Mouse (Mus musculus) hindbrain, embryonic 13.5 days (tissue): ENCODE data around the gene A630076J17Rik. TPM values are rescaled to one million over a fixed set of nuclear protein-coding genes. Genes with fewer than 3 reads are reported as not detected.
A peak's percentile ranks its signal among the peaks of the same experiment; 100 is the strongest.

Experiments used
- ATAC-seq: fragments of 200-750 bp; cut with Nextera tagmentation; 2 replicates; pipeline ENCODE4 v1.8.0; 2017; ENCODE audit warnings: moderate TSS enrichment; ENCODE audit not compliant: low FRiP score
- H3K27ac ChIP-seq: fragments of 300-500 bp; sonication (generic); 2 replicates; pipeline ENCODE4 v1.5.1; 2015; ENCODE audit warnings: inconsistent platforms, mild to moderate bottlenecking, moderate library complexity
- H3K27me3 ChIP-seq: fragments of 300-500 bp; sonication (generic); 2 replicates; pipeline ENCODE4 v1.6.1; 2015; ENCODE audit warnings: mild to moderate bottlenecking, inconsistent platforms
- H3K36me3 ChIP-seq: fragments of 300-500 bp; sonication (generic); 2 replicates; pipeline ENCODE4 v1.6.1; 2015; ENCODE audit warnings: mild to moderate bottlenecking, inconsistent platforms
- H3K4me1 ChIP-seq: fragments of 300-500 bp; sonication (generic); replicated peaks from 2 replicates; pipeline ENCODE4 v1.6.1; 2015; ENCODE audit warnings: inconsistent platforms
- H3K4me2 ChIP-seq: fragments of 300-500 bp; sonication (generic); 2 replicates; pipeline ENCODE4 v1.6.1; 2015; ENCODE audit warnings: inconsistent platforms, mild to moderate bottlenecking, moderate library complexity
- H3K4me3 ChIP-seq: fragments of 300-500 bp; sonication (generic); 2 replicates; pipeline ENCODE4 v1.5.1; 2015; ENCODE audit warnings: mild to moderate bottlenecking, inconsistent platforms
- H3K9ac ChIP-seq: fragments of 300-500 bp; sonication (generic); 2 replicates; pipeline ENCODE4 v1.6.1; 2015; ENCODE audit warnings: mild to moderate bottlenecking, inconsistent platforms
- H3K9me3 ChIP-seq: fragments of 300-500 bp; sonication (generic); 2 replicates; pipeline ENCODE4 v1.6.1; 2016; ENCODE audit warnings: inconsistent platforms
- WGBS: fragments of 180-500 bp; shearing (Covaris S2); methylation state at CpG from one replicate; pipeline ENCODE4 v1.1.7; 2015; 5-methylcytosine and 5-hydroxymethylcytosine counted together
- polyA plus RNA-seq: library from polyadenylated mRNA; unstranded; fragments of >200 nt; fragmentation: Nextera tagmentation; extraction: Ambion mirVana; gene quantifications from 2 replicates; pipeline ENCODE4 v1.2.1, GENCODE M21; 2015

Gene A630076J17Rik
- polyA plus RNA-seq: not detected in 2 replicates

GRCm38 (mm10) chr3:107230527-107230926 lies at the start of gene A630076J17Rik:
Gene A630076J17Rik, plus strand, starts transcription at chr3:107230614.
- ATAC-seq: no peak
- no peak within 1 kb of the TSS for H3K4me3 ChIP-seq
- no peaks in the 10 kb centered on the region for H3K36me3 ChIP-seq
- no peak within 1 kb of the TSS for H3K27ac ChIP-seq
- H3K9ac ChIP-seq: no peak within 1 kb of the TSS
- no peak within 1 kb of the TSS for H3K4me2 ChIP-seq
- H3K9me3 ChIP-seq: no peaks in the 10 kb centered on the region
- H3K4me1 ChIP-seq: 0 out of 2 replicates have a peak, but pooled peaks cover 4% of the 10 kb centered on the region
- 50% methylated on average over 1 of the region's 1 CpGs for WGBS
- H3K27me3 ChIP-seq: peaks cover 17% of the 10 kb centered on the region

- Histone ChIP-seq H3K36me3 (no peaks in the 10 kb centered on the region), H3K9me3 (no peaks in the 10 kb centered on the region), H3K4me2 (no peak overlapping the region), H3K27ac (no peak overlapping the region), H3K4me1 (0 out of 2 replicates have a peak, but pooled peaks cover 7% of the 10 kb centered on the region), H3K27me3 (no peaks in the 10 kb centered on the region), H3K9ac (no peak overlapping the region), H3K4me3 (no peak overlapping the region)
- WGBS: 81% methylated on average over 2 of the region's 2 CpGs
- no peak for ATAC-seq
These were observed 49.6 kb upstream of the A630076J17Rik start for GRCm38 (mm10) chr3:107180860-107181259.

- no peak within 1 kb of the TSS for H3K27ac ChIP-seq
- no peak within 1 kb of the TSS for H3K4me3 ChIP-seq
- no peak for ATAC-seq
- H3K4me2 ChIP-seq: no peak within 1 kb of the TSS
- no peak within 1 kb of the TSS for H3K9ac ChIP-seq
- no peaks in the 10 kb centered on the region for H3K36me3 ChIP-seq
- H3K4me1 ChIP-seq: no peaks in the 10 kb centered on the region
- H3K27me3 ChIP-seq: no peaks in the 10 kb centered on the region
- WGBS: 92% methylated on average over 1 of the region's 1 CpGs
- H3K9me3 ChIP-seq: no peaks in the 10 kb centered on the region
These were observed 47.7 kb upstream of the A630076J17Rik start, which contains the start of gene Kcna10 for GRCm38 (mm10) chr3:107182756-107183155. Gene Kcna10, plus strand, starts transcription at chr3:107183056.

GRCm38 (mm10) chr3:107183178-107183577 lies 47.2 kb upstream of the A630076J17Rik start:
- H3K4me3 ChIP-seq: no peak overlapping the region
- H3K9me3 ChIP-seq: no peaks in the 10 kb centered on the region
- no peaks in the 10 kb centered on the region for H3K4me1 ChIP-seq
- no peaks in the 10 kb centered on the region for H3K27me3 ChIP-seq
- no peak for ATAC-seq
- no peak overlapping the region for H3K9ac ChIP-seq
- no peaks in the 10 kb centered on the region for H3K36me3 ChIP-seq
- no peak overlapping the region for H3K4me2 ChIP-seq
- 89% methylated on average over 3 of the region's 3 CpGs for WGBS
- no peak overlapping the region for H3K27ac ChIP-seq

GRCm38 (mm10) chr3:107185597-107185996 lies 44.8 kb upstream of the A630076J17Rik start:
- Histone ChIP-seq H3K9me3 (no peaks in the 10 kb centered on the region), H3K9ac (no peak overlapping the region), H3K4me2 (no peak overlapping the region), H3K4me3 (no peak overlapping the region), H3K27me3 (no peaks in the 10 kb centered on the region), H3K4me1 (peaks cover 4% of the 10 kb centered on the region; the same call in 1 of the 2 replicates), H3K36me3 (no peaks in the 10 kb centered on the region), H3K27ac (no peak overlapping the region)
- WGBS: 83% methylated on average over 3 of the region's 3 CpGs
- ATAC-seq: no peak

GRCm38 (mm10) chr3:107187022-107187421 lies 43.4 kb upstream of the A630076J17Rik start:
- WGBS: 67% methylated on average over 4 of the region's 4 CpGs
- ATAC-seq: no peak

GRCm38 (mm10) chr3:107188226-107188899 lies 42.1 kb upstream of the A630076J17Rik start:
- WGBS: 37% methylated on average over 6 of the region's 6 CpGs
- Histone ChIP-seq H3K4me1 (peaks cover 4% of the 10 kb centered on the region; the same call in 1 of the 2 replicates), H3K9ac (0 out of 2 replicates have a peak overlapping the region, but pooled peaks have one; percentile 13), H3K4me3 (no peak overlapping the region), H3K27ac (no peak overlapping the region), H3K9me3 (no peaks in the 10 kb centered on the region), H3K27me3 (no peaks in the 10 kb centered on the region), H3K4me2 (no peak overlapping the region), H3K36me3 (no peaks in the 10 kb centered on the region)
- ATAC-seq: peak; percentile 85

More at GRCm38 (mm10) chr3:107187022-107187421, 43.4 kb upstream of the A630076J17Rik start:
- Histone ChIP-seq H3K9me3 (no peaks in the 10 kb centered on the region), H3K27ac (no peak overlapping the region), H3K36me3 (no peaks in the 10 kb centered on the region), H3K27me3 (no peaks in the 10 kb centered on the region), H3K9ac (no peak overlapping the region), H3K4me3 (no peak overlapping the region), H3K4me1 (peaks cover 4% of the 10 kb centered on the region; the same call in 1 of the 2 replicates), H3K4me2 (no peak overlapping the region)

- H3K27me3 ChIP-seq: 0 out of 2 replicates have a peak, but pooled peaks cover 4% of the 10 kb centered on the region
- peaks cover 12% of the 10 kb centered on the region for H3K4me1 ChIP-seq
- no peak overlapping the region for H3K9ac ChIP-seq
- ATAC-seq: no peak
- H3K4me3 ChIP-seq: no peak overlapping the region
- H3K36me3 ChIP-seq: no peaks in the 10 kb centered on the region
- H3K9me3 ChIP-seq: no peaks in the 10 kb centered on the region
- no peak overlapping the region for H3K27ac ChIP-seq
- no peak overlapping the region for H3K4me2 ChIP-seq
- 27% methylated on average over 9 of the region's 9 CpGs for WGBS
These were observed 28.9 kb upstream of the A630076J17Rik start for GRCm38 (mm10) chr3:107201310-107202180.

GRCm38 (mm10) chr3:107204413-107204812 lies 26.0 kb upstream of the A630076J17Rik start:
- Histone ChIP-seq H3K9ac (no peak overlapping the region), H3K27ac (no peak overlapping the region), H3K4me1 (peaks cover 37% of the 10 kb centered on the region), H3K4me2 (no peak overlapping the region), H3K27me3 (0 out of 2 replicates have a peak, but pooled peaks cover 2% of the 10 kb centered on the region), H3K9me3 (no peaks in the 10 kb centered on the region), H3K4me3 (no peak overlapping the region), H3K36me3 (no peaks in the 10 kb centered on the region)
- 91% methylated on average over 3 of the region's 3 CpGs for WGBS
- no peak for ATAC-seq

GRCm38 (mm10) chr3:107205170-107205569 lies 25.2 kb upstream of the A630076J17Rik start:
- Histone ChIP-seq H3K27me3 (0 out of 2 replicates have a peak, but pooled peaks cover 2% of the 10 kb centered on the region), H3K9ac (no peak overlapping the region), H3K27ac (no peak overlapping the region), H3K36me3 (no peaks in the 10 kb centered on the region), H3K4me2 (no peak overlapping the region), H3K9me3 (no peaks in the 10 kb centered on the region), H3K4me1 (peaks cover 37% of the 10 kb centered on the region), H3K4me3 (no peak overlapping the region)
- ATAC-seq: no peak

- Histone ChIP-seq H3K4me1 (peaks cover 37% of the 10 kb centered on the region), H3K27me3 (0 out of 2 replicates have a peak, but pooled peaks cover 2% of the 10 kb centered on the region), H3K9me3 (no peaks in the 10 kb centered on the region), H3K36me3 (no peaks in the 10 kb centered on the region), H3K4me3 (no peak overlapping the region), H3K9ac (no peak overlapping the region), H3K27ac (no peak overlapping the region), H3K4me2 (no peak overlapping the region)
- WGBS: 15% methylated on average over 4 of the region's 4 CpGs
- ATAC-seq: no peak
These were observed 24.4 kb upstream of the A630076J17Rik start for GRCm38 (mm10) chr3:107205994-107206393.

GRCm38 (mm10) chr3:107206490-107207150 lies 23.8 kb upstream of the A630076J17Rik start:
- H3K4me3 ChIP-seq: no peak overlapping the region
- no peak for ATAC-seq
- 30% methylated on average over 4 of the region's 4 CpGs for WGBS
- H3K27ac ChIP-seq: no peak overlapping the region
- no peaks in the 10 kb centered on the region for H3K36me3 ChIP-seq
- H3K4me1 ChIP-seq: peaks cover 31% of the 10 kb centered on the region
- no peak overlapping the region for H3K9ac ChIP-seq
- H3K9me3 ChIP-seq: no peaks in the 10 kb centered on the region
- 0 out of 2 replicates have a peak, but pooled peaks cover 2% of the 10 kb centered on the region for H3K27me3 ChIP-seq
- H3K4me2 ChIP-seq: no peak overlapping the region
